Mouse (Mus musculus) urinary bladder, adult 18-20 months (tissue): ENCODE measurements around the gene Krtap16-1.

ENCODE experiments used
- DNase-seq, 2 experiments: peaks; one replicate each; pipeline ENCODE4 v3.0.0; 2022; ENCODE audit warnings: low spot score in 2 of 2, mixed read lengths in 2 of 2

Gene Krtap16-1

DNA sequence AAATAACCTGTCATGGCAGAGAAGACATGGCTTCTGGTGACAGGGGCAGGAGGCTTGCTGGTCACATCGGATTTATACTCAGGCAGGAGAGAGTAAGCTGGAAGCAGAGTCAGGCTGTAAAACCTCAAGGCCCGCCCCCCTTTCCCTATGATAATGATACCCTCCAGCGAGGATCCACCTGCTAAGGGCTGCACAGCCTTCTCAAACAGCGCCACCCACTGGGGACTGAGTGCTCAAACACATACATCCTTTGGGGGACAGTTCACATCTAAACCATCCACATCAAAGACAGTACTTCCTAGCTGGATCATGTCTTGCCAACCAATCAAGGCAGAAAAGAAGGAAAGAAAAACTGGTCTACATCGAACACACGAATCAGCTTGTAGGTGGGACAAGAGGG, 22.2 kb downstream of the Krtap16-1 start:
- DNase-seq: no peak

GRCm38 (mm10) chr11:99948175-99948574, 38.2 kb downstream of the Krtap16-1 start, which contains the start of gene Krtap9-5:
TSS of gene Krtap9-5 (plus strand) at chr11:99948475.
- DNase-seq: no peak

GRCm38 (mm10) chr11:99937751-99938264, 48.6 kb downstream of the Krtap16-1 start:
- no peak for DNase-seq

GRCm38 (mm10) chr11:99935991-99936390, 50.4 kb downstream of the Krtap16-1 start, which contains the start of gene Krtap31-2:
TSS of gene Krtap31-2 (plus strand) at chr11:99936291.
- no peak for DNase-seq
